Mouse (Mus musculus): ENCODE measurements around the gene Krt19.

Krt19 gene

DNA sequence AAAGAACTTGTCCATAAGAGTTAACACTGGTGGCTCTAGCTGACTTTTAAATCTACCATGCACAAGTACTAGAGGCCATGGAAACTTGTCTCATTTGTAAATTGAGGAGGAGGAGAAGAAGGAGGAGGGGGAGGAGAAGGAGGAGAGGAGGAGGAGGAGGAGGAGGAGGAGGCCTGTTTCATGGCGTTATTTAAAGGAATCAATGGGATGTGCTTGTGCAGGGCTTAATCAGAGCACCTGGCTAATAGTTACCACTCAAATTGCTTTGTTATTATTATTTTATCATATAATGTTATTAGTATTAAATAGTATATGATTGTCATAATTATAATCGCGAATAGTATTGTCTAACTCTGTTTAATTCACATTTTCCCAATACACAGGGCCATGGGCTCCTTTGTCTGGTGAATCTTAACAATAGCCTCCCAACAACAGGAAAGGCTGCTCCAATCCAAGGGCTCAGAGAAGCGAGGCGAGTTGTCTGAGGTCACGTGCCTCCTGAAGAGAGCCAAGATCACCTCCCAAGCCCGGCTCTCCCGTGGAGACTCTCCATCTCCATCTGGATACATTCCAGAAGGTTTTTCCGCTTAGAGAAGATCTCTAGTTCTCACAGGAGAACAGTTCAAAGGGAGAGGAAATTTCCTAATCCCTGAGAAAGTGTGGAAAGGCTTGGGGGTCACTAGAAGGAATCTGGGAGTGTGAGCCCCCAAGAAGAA is at the start of gene Krt19:
Krt19 (minus strand) TSS at position 51 of the 716 bp plus-strand sequence.
- no peak for DNase-seq

DNA sequence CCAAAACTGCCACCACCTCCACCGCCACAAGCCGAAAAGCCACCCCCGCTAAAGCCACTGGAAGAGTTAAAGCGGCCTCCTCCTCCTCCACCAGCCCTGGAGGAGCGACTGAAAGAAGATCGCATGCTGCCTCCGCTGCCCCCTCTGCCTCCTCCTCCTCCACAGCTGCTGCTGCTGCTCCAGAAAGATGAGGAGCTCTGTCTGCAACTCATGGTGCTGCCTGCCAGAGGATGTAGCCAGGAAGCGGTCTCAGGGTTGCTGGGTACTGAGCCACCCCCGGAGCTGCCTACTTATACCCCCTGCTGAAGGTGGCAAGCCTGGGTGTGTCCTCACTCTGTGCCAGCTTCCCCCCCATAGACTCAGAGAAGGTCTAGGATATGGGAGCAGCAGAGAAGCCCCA is 44.5 kb upstream of the Krt19 start, which contains the start of gene Krt9:
Krt9 (minus strand) TSS at position 255 of the 400 bp plus-strand sequence.
- DNase-seq = no peak

DNA sequence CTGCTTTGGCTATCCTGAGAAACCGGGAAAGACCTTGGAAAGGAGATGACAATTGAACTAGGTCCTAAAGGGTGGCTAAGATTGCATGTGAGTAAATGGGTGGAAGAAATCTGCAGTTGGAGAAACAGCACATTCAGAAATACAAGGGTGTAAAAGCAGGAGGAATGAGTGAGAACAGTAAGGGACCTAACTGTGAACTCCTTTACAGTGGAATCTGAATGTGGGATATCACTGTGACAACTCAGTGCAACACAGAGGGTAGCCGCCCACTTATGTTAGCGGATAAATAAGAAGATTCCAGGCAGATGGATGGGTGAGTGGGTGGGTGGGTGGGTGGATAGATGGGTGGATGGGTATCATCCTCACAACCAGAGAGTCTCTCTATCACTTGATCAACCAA is 43.4 kb upstream of the Krt19 start:
- no peak for DNase-seq

DNA sequence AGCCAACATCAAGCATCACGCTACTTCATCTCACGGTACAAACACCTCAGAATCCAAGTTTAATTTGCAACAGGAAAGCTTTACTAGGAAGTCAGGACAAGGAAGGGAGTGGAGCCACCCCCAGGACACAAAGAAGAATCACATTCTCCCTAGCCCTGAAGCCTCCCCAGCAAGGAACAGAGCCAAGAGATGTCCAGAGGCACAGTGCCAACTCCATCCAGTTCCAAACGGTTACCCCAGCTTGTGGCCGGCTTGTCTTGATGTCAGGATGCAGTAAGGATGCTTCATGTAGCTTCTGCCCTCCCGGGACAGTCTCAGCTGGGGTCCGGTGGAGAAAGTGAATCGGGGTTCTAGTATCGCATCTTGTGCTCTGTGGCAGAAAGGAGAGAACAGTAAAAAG is 38.3 kb upstream of the Krt19 start:
- DNase-seq = no peak

DNA sequence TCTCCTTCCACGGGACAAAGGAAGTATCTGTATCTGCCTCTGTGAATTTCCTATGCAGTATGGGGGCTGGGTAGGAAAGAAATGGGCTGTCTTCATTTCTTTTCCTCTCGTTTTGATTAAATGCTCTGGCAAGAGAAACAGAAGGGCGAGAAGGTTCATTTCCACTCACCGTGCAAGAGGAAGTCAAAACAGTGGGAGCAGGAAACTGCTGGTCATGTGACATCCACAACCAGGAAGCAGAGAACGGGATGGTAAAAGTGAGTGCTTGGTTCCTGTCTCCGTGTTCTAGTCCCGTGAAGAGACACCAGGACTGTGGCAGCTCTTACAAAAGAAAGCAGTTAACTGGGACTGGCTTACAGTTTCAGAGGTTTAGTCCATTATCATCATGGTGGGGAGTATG is 33.3 kb upstream of the Krt19 start:
- DNase-seq = no peak

DNA sequence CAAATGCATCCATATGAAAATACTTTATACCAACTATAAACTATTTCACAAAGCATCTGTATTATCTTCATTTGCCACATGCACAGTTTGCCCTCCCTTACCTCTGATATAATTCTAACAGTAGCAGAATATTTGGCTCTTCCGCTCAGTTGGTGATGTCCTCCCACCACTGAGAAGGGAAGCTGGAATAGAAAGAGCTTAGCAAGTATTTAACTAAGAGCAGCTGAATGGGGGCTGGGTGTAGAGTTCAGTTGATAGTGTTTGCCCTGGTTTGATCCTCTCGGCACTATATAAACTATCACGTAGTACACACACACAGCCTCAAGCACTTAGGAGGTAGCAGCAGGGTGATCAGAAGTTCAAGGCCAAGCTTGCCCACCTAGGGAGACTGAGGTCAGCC is 30.8 kb upstream of the Krt19 start:
- no peak for DNase-seq

DNA sequence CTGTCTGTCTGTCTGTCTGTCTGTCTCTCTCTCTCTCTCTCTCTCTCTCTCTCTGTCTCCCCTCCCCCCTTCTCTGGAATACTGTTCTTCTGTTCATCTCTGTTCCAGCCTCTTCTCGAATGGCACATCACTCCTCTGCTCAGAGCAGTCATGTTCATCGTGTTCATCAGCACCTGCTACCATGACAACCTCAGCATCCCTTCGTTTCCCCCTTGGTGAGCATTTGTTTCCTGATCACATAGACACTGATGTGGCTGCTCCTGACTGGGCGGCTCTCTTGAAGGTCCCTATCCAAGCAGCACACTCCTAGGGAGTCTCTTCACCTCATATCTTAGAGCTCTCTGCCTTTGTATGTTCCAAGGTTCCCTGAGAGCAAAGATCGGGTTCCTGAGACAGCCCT is 29.8 kb upstream of the Krt19 start:
- DNase-seq = no peak

DNA sequence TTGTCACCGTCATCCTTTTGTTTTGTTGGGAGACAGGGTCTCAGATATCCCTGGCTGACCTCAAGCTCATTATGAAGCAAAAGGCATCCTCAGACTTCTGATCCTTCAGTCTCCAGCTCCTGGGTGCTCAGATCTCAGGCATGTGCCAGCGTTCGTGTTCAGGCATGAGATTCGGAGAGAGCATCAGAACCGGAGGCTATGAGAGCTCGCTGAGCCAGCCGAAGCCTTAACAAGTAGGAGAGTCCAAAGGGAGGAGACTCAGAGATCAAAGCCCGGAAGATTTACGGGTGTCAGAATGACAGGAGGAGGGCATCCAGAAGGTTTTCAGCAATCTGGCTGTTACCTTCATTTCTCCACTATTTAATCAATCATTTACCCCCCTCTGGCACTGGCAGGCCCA is 28.3 kb upstream of the Krt19 start:
- no peak for DNase-seq

DNA sequence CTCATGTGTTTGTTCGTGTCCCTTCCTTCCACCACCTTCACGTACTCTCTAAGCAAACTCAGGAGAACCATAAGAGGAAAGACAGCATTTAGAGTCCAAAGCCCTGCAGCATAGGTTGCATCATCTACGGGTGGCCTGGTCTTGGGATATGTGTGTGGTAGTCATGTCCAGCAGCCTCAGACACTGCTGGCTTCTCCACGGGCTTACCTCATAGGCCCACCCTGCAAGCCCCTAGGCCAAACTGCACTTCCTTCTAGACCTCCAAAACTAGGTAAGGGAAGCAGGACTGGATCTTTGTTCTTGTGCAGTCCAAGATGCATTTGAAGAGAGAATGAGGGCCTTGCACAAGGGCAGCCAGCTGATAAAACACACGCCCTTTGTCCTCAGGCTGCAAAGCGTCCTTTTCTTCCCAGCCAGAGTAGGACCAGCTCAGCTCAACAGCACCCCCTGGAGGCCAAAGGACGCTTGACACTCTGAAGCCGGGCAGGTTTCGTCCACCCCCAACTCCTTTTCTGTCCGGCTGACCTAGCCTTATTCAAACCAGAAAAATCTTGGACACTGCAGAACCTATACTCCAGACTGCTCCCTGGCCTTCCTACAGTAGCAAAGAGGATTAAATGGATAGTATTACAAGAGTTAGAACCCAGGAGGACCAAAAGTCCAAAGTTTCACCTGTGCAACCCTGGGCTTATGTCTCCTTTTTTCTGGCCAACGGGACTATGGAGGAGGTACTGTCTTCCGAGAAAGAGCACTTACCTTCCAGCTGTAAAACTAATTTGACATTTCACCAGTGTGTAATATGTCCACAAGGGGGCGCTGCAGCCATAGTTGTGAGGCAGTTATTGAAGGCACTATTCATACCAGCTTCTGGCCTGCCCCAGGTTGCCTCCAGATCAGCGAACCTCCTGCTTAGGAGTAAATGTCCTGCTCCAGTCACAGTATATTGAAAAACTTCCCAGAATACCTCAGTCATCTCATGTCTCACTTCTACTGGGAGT is 20.6 kb upstream of the Krt19 start:
- peak; percentile 23 to 33 for DNase-seq

DNA sequence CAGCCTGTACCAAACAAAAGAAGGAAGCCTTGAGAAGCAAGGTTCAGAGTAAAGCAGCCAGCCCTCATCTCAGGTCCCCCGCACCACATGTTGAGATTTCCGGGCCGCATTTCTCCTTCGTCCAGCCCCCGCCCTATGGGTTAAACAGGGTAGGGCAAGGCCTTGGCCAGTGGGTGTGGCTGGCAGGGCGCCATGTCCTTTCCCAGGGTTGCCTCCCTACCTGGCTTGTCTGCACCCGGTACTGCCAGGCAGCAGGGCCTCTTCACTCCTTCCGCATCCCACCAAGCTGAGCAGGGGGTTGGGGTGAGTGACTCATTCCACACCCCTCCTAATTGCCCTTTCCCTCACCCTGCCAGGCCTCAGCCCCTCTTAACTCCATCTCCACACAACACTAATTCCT is 19.6 kb upstream of the Krt19 start:
- DNase-seq = no peak

DNA sequence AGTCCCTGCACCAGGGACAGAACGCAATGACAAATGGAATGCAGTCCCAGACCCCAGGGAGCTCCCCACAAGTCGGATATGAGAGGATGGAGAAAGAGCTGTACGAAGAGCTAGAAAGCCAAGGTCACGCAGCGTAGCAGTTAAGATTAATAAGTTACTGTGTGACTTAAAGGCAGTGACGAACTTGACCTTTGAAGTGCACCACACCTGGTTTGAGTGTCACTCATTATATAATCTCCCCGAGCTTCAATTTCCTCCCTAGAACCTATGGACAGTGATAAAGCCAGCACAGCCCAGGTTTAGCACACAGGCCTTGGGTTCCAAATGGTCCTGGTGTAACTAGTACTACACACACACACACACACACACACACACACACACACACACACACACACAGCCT is 15.9 kb upstream of the Krt19 start:
- no peak for DNase-seq

DNA sequence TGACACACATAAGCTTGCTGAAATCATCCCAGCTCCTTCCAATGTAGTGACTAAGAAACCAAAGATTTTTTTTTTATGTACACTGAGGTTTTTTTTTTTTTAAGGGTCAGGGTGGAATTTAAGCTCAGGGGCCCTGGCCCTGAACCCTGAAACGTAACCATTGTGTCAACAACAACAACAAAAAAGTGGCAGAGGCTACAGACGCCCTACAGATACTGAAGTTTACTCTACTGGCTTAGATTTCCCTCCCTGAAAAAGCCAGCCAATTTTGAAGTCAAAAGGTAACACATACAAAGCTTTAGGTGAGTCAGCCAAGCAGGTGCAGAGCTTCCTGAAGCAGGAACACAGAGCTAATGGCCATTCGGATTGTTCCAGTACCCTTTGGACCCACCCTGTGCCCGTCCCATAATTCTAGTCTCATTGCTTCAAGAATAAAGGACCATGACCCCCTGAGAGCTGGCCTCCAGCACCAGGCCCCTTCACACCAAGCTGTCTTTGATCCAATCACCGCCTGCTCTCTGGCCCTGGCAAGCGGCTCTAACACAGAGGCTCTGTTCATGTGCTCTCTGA is 9.5 kb upstream of the Krt19 start:
- no peak for DNase-seq

DNA sequence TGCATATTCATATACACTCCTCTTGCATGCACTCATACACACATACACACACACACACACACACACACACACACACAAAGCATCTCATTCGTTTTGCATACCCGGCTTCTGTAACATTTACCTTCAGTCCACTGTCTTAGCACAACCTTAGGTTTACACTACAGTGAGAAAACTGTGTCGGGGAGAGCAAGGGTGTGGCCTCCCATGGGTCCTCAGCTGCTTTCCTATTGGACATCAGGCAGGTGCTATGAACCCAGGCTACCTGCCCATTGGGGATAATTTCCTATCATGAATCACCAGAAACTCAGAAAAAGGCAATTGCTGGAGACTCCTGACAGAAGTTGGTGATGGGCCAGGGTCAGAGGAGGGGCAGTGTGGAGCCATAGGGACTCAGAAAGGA is 8.9 kb upstream of the Krt19 start:
- DNase-seq = no peak

DNA sequence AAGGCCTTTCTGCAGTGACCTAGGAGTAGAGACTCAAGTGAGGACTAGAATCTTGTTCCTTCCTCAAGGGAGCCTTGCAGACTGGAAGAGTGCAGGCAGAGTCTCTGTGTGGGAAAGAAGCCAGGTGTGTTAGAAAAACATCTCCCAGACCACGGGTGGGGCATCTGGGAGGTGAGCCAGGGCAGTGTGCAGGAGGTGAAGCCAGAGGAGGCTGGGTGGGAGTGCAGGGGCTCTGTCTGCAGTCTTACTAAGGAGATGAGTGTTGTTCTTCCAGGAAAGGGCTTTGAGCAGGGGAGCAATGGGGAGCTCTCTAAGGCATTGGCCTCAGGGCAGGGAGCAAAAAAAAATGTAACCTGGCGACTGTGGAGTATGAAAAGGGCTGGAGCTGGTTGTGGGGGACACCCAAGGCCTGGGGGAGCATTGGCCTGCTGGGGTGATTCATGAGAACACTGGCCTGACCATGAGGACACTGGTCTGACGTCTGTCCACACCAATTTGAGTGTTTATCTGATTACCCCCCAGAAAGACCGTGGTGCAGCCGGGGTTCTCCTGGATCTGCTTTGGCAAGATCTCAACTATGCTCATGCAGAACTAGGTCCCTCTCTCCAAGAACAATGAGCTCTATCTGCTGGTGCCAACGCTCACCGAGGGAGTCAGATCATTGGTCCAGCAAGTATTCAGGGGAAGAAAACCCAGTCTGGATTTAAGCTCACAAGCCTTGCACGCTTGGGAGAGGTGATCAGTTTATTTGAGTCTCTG is 7.2 kb upstream of the Krt19 start:
- DNase-seq = no peak

DNA sequence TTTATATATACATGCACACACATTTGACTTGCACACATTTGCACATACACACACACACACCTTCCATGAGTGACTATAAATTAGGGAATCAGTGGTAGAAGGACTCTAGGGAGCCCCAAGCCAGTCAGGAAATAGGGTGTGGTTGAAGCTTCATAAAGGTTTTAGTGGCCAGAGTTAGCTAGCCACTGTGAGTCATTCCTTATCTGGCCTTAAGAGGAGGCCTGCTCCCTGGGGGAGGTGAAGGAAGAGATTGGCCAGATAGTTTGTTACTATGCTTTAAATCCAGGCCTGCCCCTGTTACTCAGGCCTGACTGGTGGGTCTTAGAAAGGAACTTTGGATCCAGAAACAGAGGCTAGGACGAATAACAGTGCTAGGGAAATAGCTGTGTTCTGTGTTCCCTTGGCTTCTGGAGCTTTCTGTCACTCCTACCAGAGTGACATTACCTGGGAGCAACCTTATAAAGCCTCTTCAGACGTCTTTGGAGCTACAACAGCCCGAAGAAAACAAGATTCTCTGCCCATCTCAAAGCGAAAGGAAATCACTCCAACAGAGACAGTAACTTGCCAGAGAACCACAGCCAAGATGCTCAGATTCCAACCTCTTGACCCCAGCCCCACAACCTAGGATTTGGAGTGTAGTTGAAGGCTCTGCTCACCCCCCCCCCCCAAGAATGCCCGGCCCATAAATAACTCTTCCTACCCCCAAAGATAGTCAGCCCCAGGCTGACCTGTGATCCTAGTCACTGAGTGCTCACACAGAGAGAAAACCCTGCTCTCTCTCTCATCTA is 705 bp downstream of the Krt19 start:
- DNase-seq = no peak

DNA sequence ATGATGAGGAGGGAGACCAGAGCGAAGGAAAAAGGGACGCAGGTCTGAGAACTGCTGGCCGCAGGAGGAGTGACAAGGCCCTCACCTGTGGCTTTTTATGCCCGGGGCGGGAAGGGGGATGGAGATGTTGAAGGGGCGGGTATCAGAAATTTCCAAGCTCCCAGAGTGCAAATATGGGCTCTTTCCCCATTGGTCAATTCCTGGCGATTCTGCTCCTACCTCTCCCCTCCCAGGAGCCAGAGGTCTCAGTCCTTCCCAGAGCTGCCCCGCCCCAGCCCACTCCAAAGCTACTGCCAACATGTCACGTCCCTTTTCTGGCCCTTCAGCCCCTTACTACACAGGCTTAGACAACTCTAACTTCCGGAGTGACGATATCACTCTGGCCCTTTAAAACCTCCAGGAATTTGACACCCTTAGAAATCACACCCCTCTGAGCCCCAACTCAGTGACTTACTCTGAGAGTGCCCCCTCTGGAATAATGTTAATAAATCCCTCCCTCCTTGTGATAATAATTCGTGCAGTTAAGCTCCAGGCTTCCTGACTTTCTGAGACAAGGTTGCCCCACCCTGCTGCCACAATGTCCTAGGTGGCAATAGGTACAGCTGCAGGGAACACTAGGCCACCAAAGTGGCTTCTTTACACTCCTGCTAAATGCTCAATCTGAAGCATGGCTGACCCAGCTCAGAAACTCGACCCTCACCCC is 2.5 kb downstream of the Krt19 start:
- DNase-seq = no peak

DNA sequence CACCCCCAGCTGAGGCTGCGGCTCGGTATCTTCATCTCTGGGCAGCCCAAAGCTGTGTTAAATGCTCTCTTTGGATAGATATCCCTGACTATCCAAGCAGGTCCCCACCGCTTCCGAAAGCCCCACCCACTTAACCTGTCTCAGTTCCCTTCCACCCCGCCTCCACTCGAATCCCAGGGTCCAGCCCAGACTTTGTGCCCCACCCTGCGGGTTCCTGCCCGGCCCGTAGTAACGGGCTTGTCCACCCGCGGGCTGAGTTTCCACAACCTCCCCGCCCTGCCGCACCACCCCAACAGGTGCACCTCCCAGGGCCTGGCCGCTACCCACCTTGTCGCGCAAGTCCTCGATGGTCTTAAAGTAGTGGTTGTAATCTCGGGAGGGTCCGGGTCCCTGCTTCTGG is 3.4 kb downstream of the Krt19 start:
- DNase-seq = no peak

DNA sequence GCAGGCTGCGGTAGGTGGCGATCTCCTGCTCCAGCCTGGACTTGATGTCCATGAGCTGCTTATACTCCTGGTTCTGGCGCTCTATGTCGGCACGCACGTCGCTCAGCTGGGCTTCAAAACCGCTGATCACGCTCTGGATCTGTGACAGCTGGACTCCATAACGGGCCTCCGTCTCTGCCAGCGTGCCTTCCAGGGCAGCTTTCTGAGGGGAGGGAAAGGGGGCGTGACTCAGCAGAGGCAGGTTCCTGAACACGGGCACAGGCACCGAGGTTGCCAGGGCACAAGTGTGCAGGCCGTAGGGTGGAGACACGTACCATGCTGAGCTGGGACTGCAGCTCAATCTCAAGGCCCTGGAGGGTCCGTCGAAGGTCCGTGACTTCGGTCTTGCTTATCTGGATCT is 7.5 kb downstream of the Krt19 start:
- no peak for DNase-seq

DNA sequence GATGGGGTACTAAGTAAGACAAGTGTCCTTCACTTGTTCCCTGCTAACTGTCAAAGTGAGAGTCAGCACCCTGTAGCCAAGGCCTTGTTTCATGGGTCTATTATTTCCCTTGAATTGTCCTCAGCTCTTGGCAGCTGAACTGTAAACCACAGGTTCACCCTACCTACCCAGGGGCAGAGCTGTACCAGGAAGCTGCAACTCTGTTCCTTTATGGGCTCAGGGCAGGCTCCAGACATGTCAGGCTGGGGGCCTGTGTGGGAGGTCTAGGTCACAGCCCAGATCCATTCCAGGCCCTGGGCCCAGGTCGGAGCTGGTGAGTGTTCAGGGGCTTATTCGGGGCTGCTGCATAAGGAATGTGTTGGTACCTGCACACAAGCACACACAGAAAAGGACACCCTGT is 9.1 kb downstream of the Krt19 start:
- no peak for DNase-seq

DNA sequence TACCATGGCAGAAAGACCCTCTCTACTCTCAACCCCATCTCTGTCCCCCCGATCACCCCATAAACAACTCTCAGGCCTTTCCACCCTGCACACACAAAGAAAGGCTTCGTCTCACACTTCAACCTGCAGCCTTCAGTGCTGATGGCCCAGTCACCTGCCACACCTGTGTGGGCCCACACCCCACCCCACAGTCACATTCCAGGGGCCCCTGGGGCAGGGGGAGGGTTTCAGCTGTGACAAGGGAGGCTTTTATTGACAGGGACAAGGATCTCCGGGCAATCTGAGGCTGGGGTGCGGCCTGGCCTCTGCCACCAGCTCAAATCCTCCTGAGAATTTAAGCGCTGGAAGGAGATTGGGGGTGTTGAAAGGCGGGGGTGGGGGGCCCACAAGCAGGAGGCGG is 9.7 kb downstream of the Krt19 start:
- DNase-seq = no peak

DNA sequence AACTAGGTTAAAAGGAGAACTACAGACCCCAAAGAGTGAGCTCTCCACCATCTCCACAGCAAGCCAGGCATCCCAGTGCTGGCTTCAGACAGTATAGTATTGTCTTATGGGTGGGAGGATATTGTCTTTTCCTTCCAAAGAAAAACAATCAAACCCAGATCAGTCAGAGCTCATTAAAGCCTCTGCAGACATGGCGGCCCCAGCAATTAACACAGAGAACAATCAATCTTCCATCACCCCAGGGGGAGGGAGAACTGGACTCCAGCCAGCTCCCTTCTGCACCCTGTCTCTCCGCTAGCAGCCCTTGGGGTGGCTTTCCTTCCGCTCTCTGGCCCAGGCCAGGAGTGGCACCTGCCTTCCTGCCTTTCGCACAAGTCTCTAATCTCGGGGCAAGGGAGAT is 10.8 kb downstream of the Krt19 start:
- DNase-seq = no peak

Measured in thymus, postnatal 36 days (tissue).